Mouse (Mus musculus): ENCODE data around the gene Spindoc. TPM values are rescaled to one million over a fixed set of nuclear protein-coding genes. Genes with fewer than 3 reads are reported as not detected.
A peak's percentile ranks its signal among the peaks of the same experiment; 100 is the strongest.

Gene Spindoc
- polyA plus RNA-seq (2015; fragmentation: Nextera tagmentation; extraction: Ambion mirVana) = 19.2 and 21.9 TPM in 2 replicates

- H3K36me3 ChIP-seq (ENCODE audit: insufficient read depth, low read length) = no peaks in the 10 kb centered on the region
- 0 out of 2 replicates have a peak, but pooled peaks cover 3% of the 10 kb centered on the region for H3K9me3 ChIP-seq (replicated peaks; ENCODE audit: low read length)
- TF ChIP-seq CTCF (IDR thresholded peaks at IDR 0.05; ENCODE audit: low read depth) = no peak
- WGBS = under 1% methylated on average over 49 of the region's 52 CpGs
- H3K27me3 ChIP-seq (ENCODE audit: insufficient read depth, low read length) = no peaks in the 10 kb centered on the region
- H3K27ac ChIP-seq = peak within 1 kb of the TSS; percentile 93
- peak; percentile 98 for ATAC-seq (replicated peaks; ENCODE audit: low FRiP score, low read depth)
- DNase-seq (ENCODE audit: low spot score) = peak; percentile 97
- peaks cover 9% of the 10 kb centered on the region for H3K4me1 ChIP-seq (replicated peaks; ENCODE audit: insufficient read depth, low read length)
- peak within 1 kb of the TSS; percentile 68 for H3K4me2 ChIP-seq (ENCODE audit: low read length)
- peak within 1 kb of the TSS; percentile 94 for H3K9ac ChIP-seq (ENCODE audit: low read depth, low read length)
- peak within 1 kb of the TSS; percentile 98 for H3K4me3 ChIP-seq (replicated peaks; ENCODE audit: low read depth, low read length)
Measured at GRCm38 (mm10) chr19:7382903-7383865, at the start of gene Spindoc. Spindoc (minus strand) TSS chr19:7382994.

- H3K27ac ChIP-seq = no peak overlapping the region
- no peak for TF ChIP-seq CTCF (IDR thresholded peaks at IDR 0.05; ENCODE audit: low read depth)
- 29% methylated on average over 3 of the region's 3 CpGs for WGBS
- ATAC-seq (replicated peaks; ENCODE audit: low FRiP score, low read depth) = no peak
- H3K36me3 ChIP-seq (ENCODE audit: insufficient read depth, low read length) = peaks cover 42% of the 10 kb centered on the region
- DNase-seq (ENCODE audit: low spot score) = no peak
- peaks cover 28% of the 10 kb centered on the region for H3K4me1 ChIP-seq (replicated peaks; ENCODE audit: insufficient read depth, low read length)
- no peaks in the 10 kb centered on the region for H3K9me3 ChIP-seq (replicated peaks; ENCODE audit: low read length)
- no peak overlapping the region for H3K4me2 ChIP-seq (ENCODE audit: low read length)
- no peak overlapping the region for H3K4me3 ChIP-seq (replicated peaks; ENCODE audit: low read depth, low read length)
- no peak overlapping the region for H3K9ac ChIP-seq (ENCODE audit: low read depth, low read length)
- no peaks in the 10 kb centered on the region for H3K27me3 ChIP-seq (ENCODE audit: insufficient read depth, low read length)
Measured at GRCm38 (mm10) chr19:7425398-7425775, 42.6 kb upstream of the Spindoc start.

- Histone ChIP-seq H3K9me3 (replicated peaks; ENCODE audit: low read length) (no peaks in the 10 kb centered on the region), H3K27ac (no peak overlapping the region), H3K9ac (ENCODE audit: low read depth, low read length) (no peak overlapping the region), H3K4me2 (ENCODE audit: low read length) (no peak overlapping the region), H3K36me3 (ENCODE audit: insufficient read depth, low read length) (peaks cover 42% of the 10 kb centered on the region), H3K4me1 (replicated peaks; ENCODE audit: insufficient read depth, low read length) (peaks cover 33% of the 10 kb centered on the region), H3K27me3 (ENCODE audit: insufficient read depth, low read length) (no peaks in the 10 kb centered on the region), H3K4me3 (replicated peaks; ENCODE audit: low read depth, low read length) (no peak overlapping the region)
- DNase-seq (ENCODE audit: low spot score) = no peak
- TF ChIP-seq CTCF (IDR thresholded peaks at IDR 0.05; ENCODE audit: low read depth) = no peak
- ATAC-seq (replicated peaks; ENCODE audit: low FRiP score, low read depth) = no peak
- 73% methylated on average over 8 of the region's 8 CpGs for WGBS
Measured at GRCm38 (mm10) chr19:7424590-7425397, 42.0 kb upstream of the Spindoc start.

- Histone ChIP-seq H3K9ac (ENCODE audit: low read depth, low read length) (no peak overlapping the region), H3K4me1 (replicated peaks; ENCODE audit: insufficient read depth, low read length) (peaks cover 40% of the 10 kb centered on the region), H3K9me3 (replicated peaks; ENCODE audit: low read length) (no peaks in the 10 kb centered on the region), H3K27me3 (ENCODE audit: insufficient read depth, low read length) (no peaks in the 10 kb centered on the region), H3K27ac (no peak overlapping the region), H3K36me3 (ENCODE audit: insufficient read depth, low read length) (peaks cover 40% of the 10 kb centered on the region), H3K4me2 (ENCODE audit: low read length) (peak overlapping the region; percentile 51; the same call in 1 of the 2 replicates), H3K4me3 (replicated peaks; ENCODE audit: low read depth, low read length) (no peak overlapping the region)
- no peak for ATAC-seq (replicated peaks; ENCODE audit: low FRiP score, low read depth)
- DNase-seq (ENCODE audit: low spot score) = no peak
- no peak for TF ChIP-seq CTCF (IDR thresholded peaks at IDR 0.05; ENCODE audit: low read depth)
- 76% methylated on average over 7 of the region's 7 CpGs for WGBS
Measured at GRCm38 (mm10) chr19:7424131-7424530, 41.3 kb upstream of the Spindoc start.

- ATAC-seq (replicated peaks; ENCODE audit: low FRiP score, low read depth) (no peak; the same call in none of the 2 replicates), DNase-seq (ENCODE audit: low spot score) (no peak)
- Histone ChIP-seq H3K27ac (0 out of 2 replicates have a peak overlapping the region, but pooled peaks have one; percentile 54), H3K9ac (ENCODE audit: low read depth, low read length) (peak overlapping the region; percentile 50; the same call in 1 of the 2 replicates), H3K4me2 (ENCODE audit: low read length) (peak overlapping the region; percentile 51), H3K4me1 (replicated peaks; ENCODE audit: insufficient read depth, low read length) (peaks cover 41% of the 10 kb centered on the region), H3K9me3 (replicated peaks; ENCODE audit: low read length) (no peaks in the 10 kb centered on the region), H3K36me3 (ENCODE audit: insufficient read depth, low read length) (peaks cover 40% of the 10 kb centered on the region), H3K27me3 (ENCODE audit: insufficient read depth, low read length) (no peaks in the 10 kb centered on the region), H3K4me3 (replicated peaks; ENCODE audit: low read depth, low read length) (peak overlapping the region; percentile 22; the same call in 1 of the 2 replicates)
- WGBS = 29% methylated on average over 16 of the region's 16 CpGs
- TF ChIP-seq CTCF (IDR thresholded peaks at IDR 0.05; ENCODE audit: low read depth) = no peak
Measured at GRCm38 (mm10) chr19:7423656-7424030, 40.8 kb upstream of the Spindoc start.
